Mouse (Mus musculus): ENCODE data around the gene Lrp6. TPM values are rescaled to one million over a fixed set of nuclear protein-coding genes. Genes with fewer than 3 reads are reported as not detected.
A peak's percentile ranks its signal among the peaks of the same experiment; 100 is the strongest.

Lrp6 gene
- polyA plus RNA-seq, 1 experiment from 2014 or later = 39.6 TPM

DNA sequence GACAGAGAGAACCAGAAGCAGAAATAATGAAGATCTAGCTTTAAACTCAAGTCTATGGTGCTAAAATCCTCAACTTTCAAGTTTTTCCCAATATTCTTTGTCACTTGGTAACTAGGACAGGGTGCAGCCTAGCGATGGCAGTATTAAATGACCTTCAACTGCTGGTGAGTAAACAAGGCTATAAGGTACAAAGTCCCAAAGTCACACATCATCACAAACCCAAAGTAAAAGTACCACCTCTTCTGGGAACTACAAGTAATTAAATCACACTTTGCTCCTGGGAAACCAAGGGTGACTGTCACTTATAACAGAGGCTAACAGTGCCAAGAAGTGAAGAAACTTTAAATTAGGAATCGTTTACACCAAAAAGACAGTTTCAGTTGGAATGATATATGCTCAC, 2.2 kb downstream of the Lrp6 start:
- Histone ChIP-seq H3K9ac (replicated peaks; ENCODE audit: low read depth, low read length) (no peak overlapping the region), H3K36me3 (ENCODE audit: control insufficient read depth, insufficient read depth, low read length) (no peaks in the 10 kb centered on the region), H3K4me1 (ENCODE audit: control insufficient read depth, insufficient read depth, low read length) (peaks cover 11% of the 10 kb centered on the region), H3K9me3 (ENCODE audit: control insufficient read depth, low read depth, low read length) (no peaks in the 10 kb centered on the region), H3K4me2 (replicated peaks; ENCODE audit: low read depth, low read length) (peak overlapping the region; percentile 85), H3K27ac (ENCODE audit: low read length) (no peak overlapping the region), H3K4me3 (ENCODE audit: low read depth, low read length) (peak overlapping the region; percentile 83; the same call in 1 of the 2 replicates), H3K27me3 (ENCODE audit: control insufficient read depth, insufficient read depth, low read length) (no peaks in the 10 kb centered on the region)
- 32% methylated on average over 2 of the region's 2 CpGs for WGBS
- no peak for ATAC-seq (ENCODE audit: insufficient number of reproducible peaks, insufficient read depth, low FRiP score, low read depth)

DNA sequence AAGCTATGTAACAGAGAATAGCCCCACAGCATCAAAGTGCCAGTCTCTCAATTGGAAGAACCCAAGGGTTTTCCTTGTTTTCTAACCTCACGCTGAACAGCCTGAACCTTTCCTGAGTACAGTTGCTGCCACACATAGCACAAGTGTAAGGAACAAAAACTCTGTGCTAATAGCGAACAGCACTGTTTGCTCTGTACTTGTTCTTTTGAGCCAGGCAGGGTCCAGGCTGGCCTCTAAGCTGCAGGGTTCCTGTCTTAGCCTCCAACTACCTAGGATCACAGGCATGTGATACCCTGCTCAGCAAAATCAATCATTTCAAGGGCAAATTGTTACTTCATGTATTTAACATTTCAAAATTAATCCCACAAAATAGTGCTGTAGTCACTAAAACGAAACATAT, 7.1 kb downstream of the Lrp6 start:
- ATAC-seq (ENCODE audit: insufficient number of reproducible peaks, insufficient read depth, low FRiP score, low read depth) = no peak
- Histone ChIP-seq H3K4me1 (ENCODE audit: control insufficient read depth, insufficient read depth, low read length) (peaks cover 16% of the 10 kb centered on the region), H3K9ac (replicated peaks; ENCODE audit: low read depth, low read length) (no peak overlapping the region), H3K27me3 (ENCODE audit: control insufficient read depth, insufficient read depth, low read length) (no peaks in the 10 kb centered on the region), H3K4me2 (replicated peaks; ENCODE audit: low read depth, low read length) (no peak overlapping the region), H3K27ac (ENCODE audit: low read length) (no peak overlapping the region), H3K9me3 (ENCODE audit: control insufficient read depth, low read depth, low read length) (no peaks in the 10 kb centered on the region), H3K36me3 (ENCODE audit: control insufficient read depth, insufficient read depth, low read length) (no peaks in the 10 kb centered on the region), H3K4me3 (ENCODE audit: low read depth, low read length) (no peak overlapping the region)
- 65% methylated on average over 3 of the region's 3 CpGs for WGBS

DNA sequence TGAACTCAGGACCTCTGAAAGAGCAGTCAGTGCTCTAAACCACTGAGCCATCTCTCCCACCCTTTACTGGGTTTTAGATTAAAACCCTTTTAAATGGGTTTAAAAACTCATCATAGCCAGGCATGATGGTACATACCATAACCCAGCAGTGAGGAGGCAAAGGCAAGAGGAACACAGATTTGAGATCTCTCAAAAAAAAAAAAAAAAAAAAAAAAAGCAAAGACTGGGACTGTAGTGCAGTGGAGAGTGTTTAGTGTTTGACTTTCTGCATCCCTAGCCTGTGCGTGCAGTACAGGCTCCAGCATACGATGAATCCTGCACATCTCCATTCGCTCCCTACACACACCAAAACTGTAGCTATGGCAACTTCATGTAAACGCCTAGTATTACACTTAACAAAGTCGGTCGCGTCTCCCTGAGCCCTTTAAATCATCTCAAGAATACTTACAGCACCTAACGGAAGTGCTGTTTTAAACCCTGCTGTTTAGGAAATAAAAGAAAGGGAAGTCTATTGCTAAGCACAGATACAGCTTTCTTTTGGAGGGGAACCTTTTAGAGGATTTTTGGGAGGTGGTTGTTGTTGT, 8.1 kb downstream of the Lrp6 start:
- no peak overlapping the region for H3K9ac ChIP-seq (replicated peaks; ENCODE audit: low read depth, low read length)
- no peaks in the 10 kb centered on the region for H3K36me3 ChIP-seq (ENCODE audit: control insufficient read depth, insufficient read depth, low read length)
- H3K27ac ChIP-seq (ENCODE audit: low read length) = no peak overlapping the region
- H3K9me3 ChIP-seq (ENCODE audit: control insufficient read depth, low read depth, low read length) = no peaks in the 10 kb centered on the region
- 39% methylated on average over 8 of the region's 8 CpGs for WGBS
- H3K4me1 ChIP-seq (ENCODE audit: control insufficient read depth, insufficient read depth, low read length) = peaks cover 14% of the 10 kb centered on the region; the same call in 1 of the 2 replicates
- no peak overlapping the region for H3K4me2 ChIP-seq (replicated peaks; ENCODE audit: low read depth, low read length)
- no peak for ATAC-seq (ENCODE audit: insufficient number of reproducible peaks, insufficient read depth, low FRiP score, low read depth)
- H3K27me3 ChIP-seq (ENCODE audit: control insufficient read depth, insufficient read depth, low read length) = no peaks in the 10 kb centered on the region
- no peak overlapping the region for H3K4me3 ChIP-seq (ENCODE audit: low read depth, low read length)

DNA sequence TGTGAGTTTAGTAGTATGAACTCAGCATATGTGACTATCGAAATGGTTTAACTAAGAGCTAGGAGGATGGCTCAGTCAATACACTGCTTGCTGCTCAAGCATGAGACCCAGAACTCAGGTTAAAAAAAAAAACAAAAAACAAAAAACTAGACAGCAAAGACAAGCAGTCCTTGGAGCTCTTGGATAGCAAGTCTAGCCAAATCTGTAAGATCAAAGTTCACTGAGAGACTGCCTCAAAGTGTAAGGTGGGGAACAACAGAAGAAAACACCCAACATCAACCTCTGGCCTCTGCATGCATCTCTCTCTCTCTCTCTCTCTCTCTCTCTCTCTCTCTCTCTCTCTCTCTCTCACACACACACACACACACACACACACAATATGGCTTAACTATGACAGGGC, 9.7 kb downstream of the Lrp6 start:
- H3K9me3 ChIP-seq (ENCODE audit: control insufficient read depth, low read depth, low read length) = no peaks in the 10 kb centered on the region
- ATAC-seq (ENCODE audit: insufficient number of reproducible peaks, insufficient read depth, low FRiP score, low read depth) = no peak
- no peak overlapping the region for H3K4me3 ChIP-seq (ENCODE audit: low read depth, low read length)
- H3K4me1 ChIP-seq (ENCODE audit: control insufficient read depth, insufficient read depth, low read length) = peaks cover 14% of the 10 kb centered on the region; the same call in 1 of the 2 replicates
- H3K9ac ChIP-seq (replicated peaks; ENCODE audit: low read depth, low read length) = no peak overlapping the region
- no peaks in the 10 kb centered on the region for H3K27me3 ChIP-seq (ENCODE audit: control insufficient read depth, insufficient read depth, low read length)
- H3K27ac ChIP-seq (ENCODE audit: low read length) = no peak overlapping the region
- H3K4me2 ChIP-seq (replicated peaks; ENCODE audit: low read depth, low read length) = no peak overlapping the region
- H3K36me3 ChIP-seq (ENCODE audit: control insufficient read depth, insufficient read depth, low read length) = no peaks in the 10 kb centered on the region
- 92% methylated on average over 1 of the region's 1 CpGs for WGBS

DNA sequence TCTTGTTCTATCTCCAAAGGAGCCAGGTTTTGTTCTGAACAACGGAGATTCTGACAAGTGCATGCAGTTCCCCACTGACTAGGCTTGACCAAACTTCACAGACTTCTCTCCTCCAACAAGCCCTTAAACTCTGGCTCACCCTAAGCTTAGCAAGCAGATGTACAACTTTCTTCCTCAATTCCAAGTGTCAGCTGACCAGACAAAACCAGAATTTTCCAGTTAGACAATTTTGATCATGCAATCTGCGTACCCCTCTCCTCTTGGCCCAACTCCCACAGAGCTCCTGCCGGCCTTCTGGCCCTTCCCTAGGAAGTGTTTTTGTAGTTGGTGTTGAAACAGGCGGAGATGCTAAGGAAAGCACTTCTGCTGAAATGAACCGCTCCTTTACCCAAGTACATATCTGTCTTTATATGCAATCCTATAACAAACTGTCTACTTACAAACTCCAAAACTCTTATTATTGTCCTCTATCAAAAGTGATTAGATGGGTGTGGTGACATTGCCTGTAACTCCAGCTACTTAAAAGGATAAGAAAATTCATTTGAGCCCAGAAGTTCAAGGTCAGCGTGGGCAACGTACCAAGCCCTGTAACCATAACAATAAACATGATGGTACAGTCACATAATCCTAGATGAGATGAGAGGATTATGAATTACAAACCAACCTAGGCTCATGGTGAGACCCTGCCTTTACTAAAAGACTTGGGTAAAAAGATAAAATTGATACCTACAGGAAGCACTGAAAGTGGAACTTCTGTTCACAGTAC, 10.4 kb downstream of the Lrp6 start:
- Histone ChIP-seq H3K36me3 (ENCODE audit: control insufficient read depth, insufficient read depth, low read length) (no peaks in the 10 kb centered on the region), H3K27me3 (ENCODE audit: control insufficient read depth, insufficient read depth, low read length) (no peaks in the 10 kb centered on the region), H3K4me1 (ENCODE audit: control insufficient read depth, insufficient read depth, low read length) (peaks cover 14% of the 10 kb centered on the region; the same call in 1 of the 2 replicates), H3K9ac (replicated peaks; ENCODE audit: low read depth, low read length) (no peak overlapping the region), H3K9me3 (ENCODE audit: control insufficient read depth, low read depth, low read length) (no peaks in the 10 kb centered on the region), H3K4me2 (replicated peaks; ENCODE audit: low read depth, low read length) (no peak overlapping the region), H3K4me3 (ENCODE audit: low read depth, low read length) (no peak overlapping the region), H3K27ac (ENCODE audit: low read length) (no peak overlapping the region)
- no peak for ATAC-seq (ENCODE audit: insufficient number of reproducible peaks, insufficient read depth, low FRiP score, low read depth)
- WGBS = 60% methylated on average over 7 of the region's 7 CpGs

DNA sequence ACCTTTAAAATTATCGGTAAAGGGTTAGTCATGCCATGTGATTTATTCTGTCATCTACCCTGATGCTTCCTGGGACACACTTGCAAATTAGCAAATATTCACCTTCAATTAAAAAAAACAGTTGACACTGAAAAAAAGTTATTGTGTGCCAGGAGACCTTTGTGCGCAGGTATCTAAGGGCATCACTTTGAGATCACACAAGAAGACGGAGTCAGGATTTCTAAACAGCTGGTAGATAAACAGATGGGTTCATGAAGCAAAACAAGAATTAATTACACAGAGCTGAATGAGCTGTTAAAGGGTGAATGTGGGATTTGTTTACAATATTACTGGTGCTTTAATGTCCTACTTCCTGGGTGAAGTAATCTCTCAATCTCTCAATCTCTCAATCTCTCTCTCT, 11.6 kb downstream of the Lrp6 start:
- no peaks in the 10 kb centered on the region for H3K27me3 ChIP-seq (ENCODE audit: control insufficient read depth, insufficient read depth, low read length)
- no peak overlapping the region for H3K4me3 ChIP-seq (ENCODE audit: low read depth, low read length)
- no peaks in the 10 kb centered on the region for H3K36me3 ChIP-seq (ENCODE audit: control insufficient read depth, insufficient read depth, low read length)
- no peak overlapping the region for H3K27ac ChIP-seq (ENCODE audit: low read length)
- H3K9me3 ChIP-seq (ENCODE audit: control insufficient read depth, low read depth, low read length) = no peaks in the 10 kb centered on the region
- 76% methylated on average over 3 of the region's 3 CpGs for WGBS
- ATAC-seq (ENCODE audit: insufficient number of reproducible peaks, insufficient read depth, low FRiP score, low read depth) = no peak
- no peak overlapping the region for H3K9ac ChIP-seq (replicated peaks; ENCODE audit: low read depth, low read length)
- H3K4me2 ChIP-seq (replicated peaks; ENCODE audit: low read depth, low read length) = no peak overlapping the region
- peaks cover 14% of the 10 kb centered on the region; the same call in 1 of the 2 replicates for H3K4me1 ChIP-seq (ENCODE audit: control insufficient read depth, insufficient read depth, low read length)

DNA sequence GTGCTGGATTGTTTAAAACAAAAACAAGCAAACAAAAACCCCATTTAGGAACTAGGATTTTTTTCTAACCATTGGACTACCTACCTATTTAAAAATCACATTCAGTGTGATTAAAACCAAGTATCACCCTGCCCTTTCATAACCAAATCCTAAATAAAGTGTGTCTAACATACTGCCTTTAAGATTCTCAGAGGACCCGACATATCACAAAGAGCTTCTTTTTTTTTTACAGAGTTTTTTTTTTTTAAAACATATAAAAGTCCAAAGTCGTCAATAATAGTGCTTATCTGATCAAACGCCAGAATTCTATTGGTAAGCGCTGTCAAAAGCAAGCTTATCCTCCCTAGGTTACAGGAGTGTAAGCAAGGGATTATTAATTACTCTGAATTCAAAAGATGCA, 12.5 kb downstream of the Lrp6 start:
- 54% methylated on average over 4 of the region's 4 CpGs for WGBS

DNA sequence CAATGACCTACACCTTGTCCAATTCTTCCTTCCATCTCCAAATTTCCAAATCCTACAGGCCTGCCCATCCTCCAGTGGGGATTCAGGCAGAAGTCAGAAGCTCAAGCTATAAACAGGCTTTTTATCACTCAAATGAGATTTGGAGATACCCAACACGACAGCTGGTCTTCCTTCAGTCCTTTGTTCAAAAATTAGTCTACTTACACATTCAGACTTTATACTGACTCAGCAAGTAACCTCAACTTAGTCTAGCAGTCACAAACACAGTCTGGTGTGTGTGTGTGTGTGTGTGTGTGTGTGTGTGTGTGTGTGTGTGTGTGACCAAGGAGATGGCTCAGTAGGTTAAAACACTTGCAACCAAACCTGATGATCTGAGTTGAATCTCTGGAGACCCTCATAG, 15.8 kb downstream of the Lrp6 start:
- H3K27me3 ChIP-seq (ENCODE audit: control insufficient read depth, insufficient read depth, low read length) = no peaks in the 10 kb centered on the region
- H3K4me3 ChIP-seq (ENCODE audit: low read depth, low read length) = no peak overlapping the region
- 57% methylated on average over 1 of the region's 1 CpGs for WGBS
- H3K4me2 ChIP-seq (replicated peaks; ENCODE audit: low read depth, low read length) = no peak overlapping the region
- no peak overlapping the region for H3K9ac ChIP-seq (replicated peaks; ENCODE audit: low read depth, low read length)
- no peak for ATAC-seq (ENCODE audit: insufficient number of reproducible peaks, insufficient read depth, low FRiP score, low read depth)
- H3K27ac ChIP-seq (ENCODE audit: low read length) = no peak overlapping the region
- H3K4me1 ChIP-seq (ENCODE audit: control insufficient read depth, insufficient read depth, low read length) = peaks cover 6% of the 10 kb centered on the region; the same call in 1 of the 2 replicates
- no peaks in the 10 kb centered on the region for H3K9me3 ChIP-seq (ENCODE audit: control insufficient read depth, low read depth, low read length)
- no peaks in the 10 kb centered on the region for H3K36me3 ChIP-seq (ENCODE audit: control insufficient read depth, insufficient read depth, low read length)

More for the DNA sequence above, 12.5 kb downstream of the Lrp6 start:
- H3K4me1 ChIP-seq (ENCODE audit: control insufficient read depth, insufficient read depth, low read length) = peaks cover 14% of the 10 kb centered on the region; the same call in 1 of the 2 replicates
- H3K4me3 ChIP-seq (ENCODE audit: low read depth, low read length) = no peak overlapping the region
- H3K27me3 ChIP-seq (ENCODE audit: control insufficient read depth, insufficient read depth, low read length) = no peaks in the 10 kb centered on the region
- H3K27ac ChIP-seq (ENCODE audit: low read length) = no peak overlapping the region
- no peak overlapping the region for H3K9ac ChIP-seq (replicated peaks; ENCODE audit: low read depth, low read length)
- no peak overlapping the region for H3K4me2 ChIP-seq (replicated peaks; ENCODE audit: low read depth, low read length)
- H3K36me3 ChIP-seq (ENCODE audit: control insufficient read depth, insufficient read depth, low read length) = no peaks in the 10 kb centered on the region
- ATAC-seq (ENCODE audit: insufficient number of reproducible peaks, insufficient read depth, low FRiP score, low read depth) = no peak
- no peaks in the 10 kb centered on the region for H3K9me3 ChIP-seq (ENCODE audit: control insufficient read depth, low read depth, low read length)
